Mouse (Mus musculus): ENCODE results near the gene Gm19668. TPM values are rescaled to one million over a fixed set of nuclear protein-coding genes. Genes with fewer than 3 reads are reported as not detected.

The Gm19668 gene
- total RNA-seq (2023) = not detected

GRCm38 (mm10) chr10:77798921-77799508, at the start of gene Gm19668:
TSS of gene Gm19668 (minus strand) at chr10:77799133.

DNA sequence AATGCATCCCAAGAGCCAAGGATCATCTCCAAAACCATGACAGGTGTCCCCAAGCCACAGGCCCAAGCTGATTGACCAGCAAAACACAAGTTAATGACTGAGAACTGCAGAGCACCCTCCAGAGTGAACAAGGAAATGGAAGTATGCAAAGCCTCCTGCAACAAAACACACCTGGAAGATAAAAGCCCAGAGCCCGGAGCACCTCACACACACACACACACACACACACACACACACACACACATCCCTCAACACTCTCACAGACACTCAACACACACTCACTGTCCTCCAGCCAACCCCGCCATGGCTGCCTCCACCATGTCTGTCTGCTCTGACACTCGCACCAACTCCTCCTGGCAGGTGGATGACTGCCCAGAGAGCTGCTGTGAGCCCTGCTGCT, 47.6 kb upstream of the Gm19668 start, which contains the start of gene Gm36176:
Gm36176 (plus strand) TSS at position 301 of the 400 bp plus-strand sequence.

GRCm38 (mm10) chr10:77835647-77836046, 36.7 kb upstream of the Gm19668 start, which contains the start of gene Krtap10-10:
TSS of gene Krtap10-10 (plus strand) at chr10:77835947.

GRCm38 (mm10) chr10:77826951-77827350, 28.0 kb upstream of the Gm19668 start, which contains the start of gene Krtap10-4:
TSS of gene Krtap10-4 (minus strand) at chr10:77827095.

DNA sequence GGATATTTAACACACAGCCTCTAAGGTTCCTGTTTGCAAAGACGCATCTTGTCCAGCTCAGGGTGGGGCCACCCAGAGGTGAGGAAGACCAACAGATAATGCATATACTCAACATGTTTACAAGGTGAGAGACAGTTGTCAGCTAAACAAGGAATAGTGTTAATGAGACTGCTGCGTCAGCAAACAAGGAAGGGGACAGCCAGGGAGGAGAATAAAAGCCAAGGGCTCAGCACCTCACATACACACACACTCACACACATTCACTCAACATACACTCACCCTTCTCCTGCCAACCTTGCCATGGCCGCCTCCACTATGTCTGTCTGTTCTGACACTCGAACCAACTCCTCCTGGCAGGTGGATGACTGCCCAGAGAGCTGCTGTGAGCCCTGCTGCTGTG, 15.4 kb upstream of the Gm19668 start, which contains the start of gene Gm2696:
Gm2696 (plus strand) TSS at position 301 of the 400 bp plus-strand sequence.

DNA sequence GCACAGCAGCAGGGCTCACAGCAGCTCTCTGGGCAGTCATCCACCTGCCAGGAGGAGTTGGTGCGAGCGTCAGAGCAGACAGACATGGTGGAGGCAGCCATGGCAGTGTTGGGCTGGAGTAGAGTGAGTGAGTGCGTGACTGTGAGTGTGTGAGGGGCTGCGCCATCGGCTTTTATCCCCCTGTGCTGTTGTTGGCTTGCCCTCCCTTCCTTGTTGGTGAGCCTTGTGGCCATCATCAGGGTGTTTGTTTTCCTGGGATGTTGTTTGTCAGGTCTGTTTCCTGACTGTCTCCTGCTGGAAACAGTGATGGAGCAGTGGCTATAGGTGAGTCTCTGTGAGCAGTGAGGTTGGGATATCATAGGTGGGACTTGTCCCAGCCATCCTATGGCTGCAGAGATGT, 12.8 kb upstream of the Gm19668 start, which contains the start of gene Gm9507:
Gm9507 (minus strand) TSS at position 101 of the 400 bp plus-strand sequence.

DNA sequence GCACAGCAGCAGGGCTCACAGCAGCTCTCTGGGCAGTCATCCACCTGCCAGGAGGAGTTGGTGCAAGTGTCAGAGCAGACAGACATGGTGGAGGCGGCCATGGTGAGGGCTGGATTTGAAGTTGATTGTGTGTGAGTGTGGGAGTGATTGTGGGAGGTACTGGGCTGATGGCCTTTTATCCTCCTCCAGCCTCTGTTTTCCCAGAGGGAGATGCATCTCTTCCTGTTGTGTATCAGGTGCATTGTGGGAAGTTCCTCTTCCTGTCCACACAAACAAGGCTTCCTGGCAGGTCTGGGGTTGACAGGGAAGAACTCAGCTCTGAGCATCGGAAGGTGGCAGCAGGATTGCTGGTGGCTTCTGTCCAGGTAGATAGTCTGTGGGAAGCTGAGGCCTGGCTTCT, 4.0 kb downstream of the Gm19668 start, which contains the start of gene Gm9639:
Gm9639 (minus strand) TSS at position 101 of the 400 bp plus-strand sequence.

GRCm38 (mm10) chr10:77787876-77788275, 11.1 kb downstream of the Gm19668 start, which contains the start of gene Gm7137:
TSS of gene Gm7137 (minus strand) at chr10:77788200.

DNA sequence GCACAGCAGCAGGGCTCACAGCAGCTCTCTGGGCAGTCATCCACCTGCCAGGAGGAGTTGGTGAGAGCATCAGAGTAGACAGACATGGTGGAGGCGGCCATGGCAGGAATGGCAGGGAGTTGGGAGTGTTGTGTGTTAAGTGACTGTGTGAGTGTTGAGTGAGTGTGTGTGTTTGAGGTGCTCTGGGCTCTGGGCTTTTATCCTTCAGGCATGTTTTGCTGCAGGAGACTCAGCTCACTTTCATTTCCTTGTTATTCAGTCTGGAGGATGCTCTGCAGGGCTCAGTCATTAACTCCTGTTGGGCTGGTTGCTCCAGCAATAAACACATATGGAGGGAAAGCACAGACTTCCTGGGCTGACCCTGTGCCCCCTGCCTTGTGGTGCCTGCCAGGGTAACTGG, 16.5 kb downstream of the Gm19668 start, which contains the start of gene Gm3250:
Gm3250 (minus strand) TSS at position 101 of the 400 bp plus-strand sequence.

DNA sequence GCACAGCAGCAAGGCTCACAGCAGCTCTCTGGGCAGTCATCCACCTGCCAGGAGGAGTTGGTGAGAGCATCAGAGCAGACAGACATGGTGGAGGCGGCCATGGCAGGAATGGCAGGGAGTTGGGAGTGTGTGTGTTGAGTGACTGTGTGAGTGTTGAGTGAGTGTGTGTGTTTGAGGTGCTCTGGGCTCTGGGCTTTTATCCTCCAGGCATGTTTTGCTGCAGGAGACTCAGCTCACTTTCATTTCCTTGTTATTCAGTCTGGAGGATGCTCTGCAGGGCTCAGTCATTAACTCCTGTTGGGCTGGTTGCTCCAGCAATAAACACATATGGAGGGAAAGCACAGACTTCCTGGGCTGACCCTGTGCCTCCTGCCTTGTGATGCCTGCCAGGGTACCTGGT, 22.1 kb downstream of the Gm19668 start, which contains the start of gene Gm7138:
Gm7138 (minus strand) TSS at position 101 of the 400 bp plus-strand sequence.

DNA sequence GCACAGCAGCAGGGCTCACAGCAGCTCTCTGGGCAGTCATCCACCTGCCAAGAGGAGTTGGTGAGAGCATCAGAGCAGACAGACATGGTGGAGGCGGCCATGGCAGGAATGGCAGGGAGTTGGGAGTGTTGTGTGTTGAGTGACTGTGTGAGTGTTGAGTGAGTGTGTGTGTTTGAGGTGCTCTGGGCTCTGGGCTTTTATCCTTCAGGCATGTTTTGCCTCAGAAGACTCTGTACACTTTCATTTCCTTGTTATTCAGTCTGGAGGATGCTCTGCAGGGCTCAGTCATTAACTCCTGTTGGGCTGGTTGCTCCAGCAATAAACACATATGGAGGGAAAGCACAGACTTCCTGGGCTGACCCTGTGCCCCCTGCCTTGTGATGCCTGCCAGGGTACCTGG, 27.7 kb downstream of the Gm19668 start, which contains the start of gene Gm3238:
Gm3238 (minus strand) TSS at position 101 of the 400 bp plus-strand sequence.

DNA sequence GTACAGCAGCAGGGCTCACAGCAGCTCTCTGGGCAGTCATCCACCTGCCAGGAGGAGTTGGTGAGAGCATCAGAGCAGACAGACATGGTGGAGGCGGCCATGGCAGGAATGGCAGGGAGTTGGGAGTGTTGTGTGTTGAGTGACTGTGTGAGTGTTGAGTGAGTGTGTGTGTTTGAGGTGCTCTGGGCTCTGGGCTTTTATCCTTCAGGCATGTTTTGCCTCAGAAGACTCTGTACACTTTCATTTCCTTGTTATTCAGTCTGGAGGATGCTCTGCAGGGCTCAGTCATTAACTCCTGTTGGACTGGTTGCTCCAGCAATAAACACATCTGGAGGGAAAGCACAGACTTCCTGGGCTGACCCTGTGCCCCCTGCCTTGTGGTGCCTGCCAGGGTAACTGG, 39.4 kb downstream of the Gm19668 start, which contains the start of gene Gm3233:
Gm3233 (minus strand) TSS at position 101 of the 400 bp plus-strand sequence.

DNA sequence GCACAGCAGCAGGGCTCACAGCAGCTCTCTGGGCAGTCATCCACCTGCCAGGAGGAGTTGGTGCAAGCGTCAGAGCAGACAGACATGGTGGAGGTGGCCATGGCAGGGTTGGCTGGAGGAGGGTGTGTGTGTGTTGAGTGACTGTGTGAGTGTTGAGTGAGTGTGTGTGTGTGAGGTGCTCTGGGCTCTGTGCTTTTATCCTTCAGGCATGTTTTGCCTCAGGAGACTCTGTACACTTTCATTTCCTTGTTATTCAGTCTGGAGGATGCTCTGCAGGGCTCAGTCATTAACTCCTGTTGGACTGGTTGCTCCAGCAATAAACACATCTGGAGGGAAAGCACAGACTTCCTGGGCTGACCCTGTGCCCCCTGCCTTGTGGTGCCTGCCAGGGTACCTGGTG, 47.7 kb downstream of the Gm19668 start, which contains the start of gene Gm9736:
Gm9736 (minus strand) TSS at position 101 of the 400 bp plus-strand sequence.

Other genes starting within 250 kb of the Gm19668 start
- gene Pttg1ip, start 217.4 kb downstream of the Gm19668 start, total RNA-seq (2023) = 10 to 100 TPM; 70.5 to 75.8 TPM
- 10 to 100 TPM; 54.9 to 60.9 TPM for gene Sumo3, start 193.0 kb downstream of the Gm19668 start, total RNA-seq (2023)
- 1 to 10 TPM in 1 of 2 experiments, not detected in 1; 4.6 TPM for gene Gm49325, start 192.9 kb downstream of the Gm19668 start, total RNA-seq (2023)
- gene Ube2g2, start 176.9 kb downstream of the Gm19668 start, total RNA-seq (2023) = 10 to 100 TPM; 34.3 to 36.2 TPM
- gene Tspear, start 112.6 kb downstream of the Gm19668 start, total RNA-seq (2023) = not detected
- not detected for gene Gm19402, start 108.4 kb downstream of the Gm19668 start, total RNA-seq (2023)
- not detected for gene Gm9508, start 101.9 kb downstream of the Gm19668 start, total RNA-seq (2023)
- gene Gm10272, start 92.5 kb downstream of the Gm19668 start, total RNA-seq (2023) = not detected
- gene Gm10024, start 87.7 kb downstream of the Gm19668 start, total RNA-seq (2023) = not detected
- gene Gm10142, start 83.3 kb downstream of the Gm19668 start, total RNA-seq (2023) = not detected
- not detected for gene Krtap12-1, start 78.5 kb downstream of the Gm19668 start, total RNA-seq (2023)
- gene Gm10100, start 72.6 kb downstream of the Gm19668 start, total RNA-seq (2023) = not detected
- not detected for gene Gm18596, start 56.5 kb downstream of the Gm19668 start, total RNA-seq (2023)
- gene Gm9736, start 47.8 kb downstream of the Gm19668 start, total RNA-seq (2023) = not detected
- gene Gm3233, start 39.5 kb downstream of the Gm19668 start, total RNA-seq (2023) = not detected
- gene Gm3238, start 27.8 kb downstream of the Gm19668 start, total RNA-seq (2023) = not detected
- gene Gm7138, start 22.2 kb downstream of the Gm19668 start, total RNA-seq (2023) = not detected
- gene Gm3250, start 16.6 kb downstream of the Gm19668 start, total RNA-seq (2023) = not detected
- gene Gm7137, start 10.9 kb downstream of the Gm19668 start, total RNA-seq (2023) = not detected
- not detected for gene Gm9639, start 4.1 kb downstream of the Gm19668 start, total RNA-seq (2023)
- not detected for gene Gm9507, start 12.7 kb upstream of the Gm19668 start, total RNA-seq (2023)
- gene Gm2696, start 15.5 kb upstream of the Gm19668 start, total RNA-seq (2023) = not detected
- gene Krtap10-4, start 28.0 kb upstream of the Gm19668 start, total RNA-seq (2023) = not detected
- not detected for gene Krtap10-10, start 36.8 kb upstream of the Gm19668 start, total RNA-seq (2023)
- not detected for gene Gm36176, start 47.7 kb upstream of the Gm19668 start, total RNA-seq (2023)
- not detected for gene Gm10318, start 53.7 kb upstream of the Gm19668 start, total RNA-seq (2023)
- not detected for gene Gm3285, start 62.8 kb upstream of the Gm19668 start, total RNA-seq (2023)
- gene Lrrc3, start 103.4 kb upstream of the Gm19668 start, total RNA-seq (2023) = under 1 TPM in 1 of 2 experiments, not detected in 1; 0.15 TPM
- 100 to 1,000 TPM; 232 to 259 TPM for gene Trpm2, start 171.4 kb upstream of the Gm19668 start, total RNA-seq (2023)
- gene 1810043G02Rik, start 179.4 kb upstream of the Gm19668 start, total RNA-seq (2023) = 1 to 10 TPM; 7.1 to 8.8 TPM
- 10 to 100 TPM; 27.1 to 40.2 TPM for gene Pfkl, start 210.9 kb upstream of the Gm19668 start, total RNA-seq (2023)
- gene Dnmt3l, start 242.8 kb upstream of the Gm19668 start, total RNA-seq (2023) = 1 to 10 TPM; 1.4 to 1.8 TPM
- gene Aire, start 244.5 kb upstream of the Gm19668 start, total RNA-seq (2023) = not detected

All from neutrophil, adult 83 days (primary cell).